Mouse (Mus musculus): ENCODE measurements at regions not wholly inside any gene's neighbourhood (a gene's known extent, or its start where the extent isn't known, plus 50 kb on each side); places are given as distances from the start of the nearest gene placed in this dataset.

DNA sequence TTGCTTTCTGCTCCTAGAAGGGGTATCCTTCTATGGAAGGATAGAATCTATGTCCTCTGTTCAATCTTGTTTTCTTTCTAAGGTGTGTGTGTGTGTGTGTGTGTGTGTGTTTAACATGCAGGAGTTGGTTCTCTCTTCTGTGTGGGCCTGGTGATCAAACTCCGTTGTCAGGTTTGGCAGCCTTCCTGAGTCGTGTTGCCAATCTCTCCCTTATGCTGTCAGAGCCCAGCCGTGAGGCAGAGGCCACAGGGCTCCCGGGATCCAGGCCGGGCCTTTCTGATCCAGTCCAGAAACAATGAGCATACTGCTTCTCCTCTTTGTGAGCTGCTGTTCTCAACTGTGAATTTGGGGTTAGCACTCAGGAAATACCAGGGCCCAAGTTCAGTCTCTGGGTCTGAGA, 55.1 kb upstream of the Polg start:
- Histone ChIP-seq H3K4me1 (ENCODE audit: control insufficient read depth, insufficient read depth, low read length) (peaks cover 2% of the 10 kb centered on the region), H3K9me3 (replicated peaks; ENCODE audit: control insufficient read depth, insufficient read depth, low read length, poor library complexity, severe bottlenecking) (no peaks in the 10 kb centered on the region), H3K9ac (ENCODE audit: low read depth, poor library complexity, severe bottlenecking) (no peak overlapping the region), H3K36me3 (ENCODE audit: control insufficient read depth, insufficient read depth, low read length, poor library complexity, severe bottlenecking) (no peaks in the 10 kb centered on the region), H3K4me3 (ENCODE audit: low read depth, low read length) (no peak overlapping the region), H3K27ac (ENCODE audit: insufficient read depth, low read length) (no peak overlapping the region), H3K27me3 (ENCODE audit: control insufficient read depth, insufficient read depth, low read length, poor library complexity, severe bottlenecking) (no peaks in the 10 kb centered on the region; the same call in 1 of the 2 replicates)
- TF ChIP-seq CTCF (IDR thresholded peaks at IDR 0.05; ENCODE audit: low read depth, low read length) (no peak), EP300 (IDR thresholded peaks at IDR 0.05; ENCODE audit: insufficient read depth, low read depth, low read length) (no peak), POLR2A (IDR thresholded peaks at IDR 0.05; ENCODE audit: insufficient read depth, low read length) (no peak)

DNA sequence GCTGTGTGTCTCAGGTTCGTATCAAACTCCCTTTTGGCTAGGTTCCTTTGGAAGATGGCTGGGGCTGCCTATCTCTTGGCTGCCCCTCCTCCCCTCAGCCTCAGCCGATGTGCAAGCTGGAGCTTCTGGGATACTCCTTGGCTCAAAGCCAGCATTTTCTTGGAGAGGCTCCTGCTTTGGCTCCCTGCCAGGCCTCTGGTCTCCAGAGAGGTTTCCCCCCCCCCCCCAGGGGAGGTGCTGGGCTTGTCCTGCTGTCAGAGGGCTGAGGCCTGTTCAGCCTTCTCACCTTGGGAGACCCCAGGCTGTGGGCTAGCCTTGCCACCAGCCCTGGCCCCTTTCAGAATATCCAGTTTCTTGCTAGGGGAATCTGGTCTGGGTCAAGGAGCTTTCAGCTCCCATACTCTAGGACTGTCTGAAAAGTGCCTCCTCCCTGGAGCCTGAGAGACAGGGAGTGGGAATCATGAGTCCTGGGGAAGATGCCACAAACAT, 54.1 kb upstream of the Polg start:
- Histone ChIP-seq H3K27me3 (ENCODE audit: control insufficient read depth, insufficient read depth, low read length, poor library complexity, severe bottlenecking) (no peaks in the 10 kb centered on the region; the same call in 1 of the 2 replicates), H3K27ac (ENCODE audit: insufficient read depth, low read length) (no peak overlapping the region), H3K4me1 (ENCODE audit: control insufficient read depth, insufficient read depth, low read length) (no peaks in the 10 kb centered on the region), H3K9ac (ENCODE audit: low read depth, poor library complexity, severe bottlenecking) (no peak overlapping the region), H3K9me3 (replicated peaks; ENCODE audit: control insufficient read depth, insufficient read depth, low read length, poor library complexity, severe bottlenecking) (no peaks in the 10 kb centered on the region), H3K4me3 (ENCODE audit: low read depth, low read length) (no peak overlapping the region), H3K36me3 (ENCODE audit: control insufficient read depth, insufficient read depth, low read length, poor library complexity, severe bottlenecking) (no peaks in the 10 kb centered on the region)
- TF ChIP-seq POLR2A (IDR thresholded peaks at IDR 0.05; ENCODE audit: insufficient read depth, low read length) (no peak), CTCF (IDR thresholded peaks at IDR 0.05; ENCODE audit: low read depth, low read length) (no peak), EP300 (IDR thresholded peaks at IDR 0.05; ENCODE audit: insufficient read depth, low read depth, low read length) (no peak)

DNA sequence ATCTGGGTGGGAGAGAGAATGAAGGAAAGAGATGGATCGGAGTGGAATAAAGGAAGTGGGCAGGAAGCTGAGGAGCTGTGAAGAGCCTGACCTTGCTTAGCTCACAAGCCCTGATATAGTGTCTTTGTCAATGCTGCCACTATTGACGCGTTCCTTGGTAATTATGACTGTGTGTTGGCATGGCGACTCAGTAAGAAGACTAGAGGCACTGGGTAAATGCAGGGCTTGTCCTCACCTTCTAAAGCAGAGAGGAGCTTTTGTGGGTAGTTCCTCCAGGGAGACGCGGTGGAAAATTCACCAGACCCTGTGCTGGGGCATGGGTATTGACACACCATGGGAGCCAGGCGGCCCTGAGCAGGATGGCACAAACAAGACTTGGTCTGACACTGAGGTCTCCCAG, 52.8 kb upstream of the Polg start:
- H3K27me3 ChIP-seq (ENCODE audit: control insufficient read depth, insufficient read depth, low read length, poor library complexity, severe bottlenecking) = peaks cover 2% of the 10 kb centered on the region; the same call in 1 of the 2 replicates
- TF ChIP-seq CTCF (IDR thresholded peaks at IDR 0.05; ENCODE audit: low read depth, low read length) (no peak), EP300 (IDR thresholded peaks at IDR 0.05; ENCODE audit: insufficient read depth, low read depth, low read length) (no peak), POLR2A (IDR thresholded peaks at IDR 0.05; ENCODE audit: insufficient read depth, low read length) (no peak)

DNA sequence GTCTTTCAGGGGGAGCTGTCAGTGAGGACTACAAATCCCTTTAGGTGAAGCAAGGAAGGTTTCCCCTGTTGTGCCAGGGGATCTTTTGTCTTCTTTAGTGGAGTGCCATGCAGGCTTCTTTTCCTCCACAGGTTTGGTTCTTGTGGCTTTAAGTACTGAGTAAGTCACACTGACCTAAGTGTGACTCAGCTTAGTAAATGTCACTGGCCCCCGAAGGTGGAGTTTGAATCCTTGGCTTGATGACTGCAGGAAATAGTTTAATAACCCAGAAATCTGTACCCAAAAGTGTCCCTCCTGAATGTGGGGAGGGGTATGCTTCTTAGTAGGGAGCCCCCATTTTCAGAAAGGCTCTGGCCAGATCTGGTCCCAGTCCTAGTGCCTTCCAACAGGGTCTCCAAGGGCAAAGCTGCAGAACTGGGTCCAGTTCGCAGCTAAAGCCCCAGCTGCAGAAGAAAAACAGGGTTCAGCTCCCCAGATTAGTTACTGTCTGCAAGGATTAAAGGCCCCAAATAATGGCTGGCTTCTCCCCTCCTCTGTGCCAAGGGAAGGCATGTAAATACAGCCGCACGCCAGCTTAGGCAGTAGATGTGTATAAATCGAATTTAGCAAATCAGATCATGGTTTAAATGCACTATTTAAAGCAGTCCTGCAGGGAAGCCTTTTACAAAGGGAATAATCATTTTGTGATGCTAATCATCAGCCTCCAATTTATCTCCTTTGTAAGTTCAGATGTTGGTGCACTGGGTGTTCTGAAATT, 51.6 kb upstream of the Polg start:
- Histone ChIP-seq H3K36me3 (ENCODE audit: control insufficient read depth, insufficient read depth, low read length, poor library complexity, severe bottlenecking) (no peaks in the 10 kb centered on the region), H3K4me1 (ENCODE audit: control insufficient read depth, insufficient read depth, low read length) (no peaks in the 10 kb centered on the region), H3K27me3 (ENCODE audit: control insufficient read depth, insufficient read depth, low read length, poor library complexity, severe bottlenecking) (peaks cover 2% of the 10 kb centered on the region; the same call in 1 of the 2 replicates), H3K9me3 (replicated peaks; ENCODE audit: control insufficient read depth, insufficient read depth, low read length, poor library complexity, severe bottlenecking) (no peaks in the 10 kb centered on the region), H3K27ac (ENCODE audit: insufficient read depth, low read length) (no peak overlapping the region), H3K9ac (ENCODE audit: low read depth, poor library complexity, severe bottlenecking) (no peak overlapping the region), H3K4me3 (ENCODE audit: low read depth, low read length) (no peak overlapping the region)
- TF ChIP-seq CTCF (IDR thresholded peaks at IDR 0.05; ENCODE audit: low read depth, low read length) = no peak
- no peak for TF ChIP-seq POLR2A (IDR thresholded peaks at IDR 0.05; ENCODE audit: insufficient read depth, low read length)
- no peak for TF ChIP-seq EP300 (IDR thresholded peaks at IDR 0.05; ENCODE audit: insufficient read depth, low read depth, low read length)

More for the DNA sequence above, 52.8 kb upstream of the Polg start:
- Histone ChIP-seq H3K36me3 (ENCODE audit: control insufficient read depth, insufficient read depth, low read length, poor library complexity, severe bottlenecking) (no peaks in the 10 kb centered on the region), H3K27ac (ENCODE audit: insufficient read depth, low read length) (no peak overlapping the region), H3K4me3 (ENCODE audit: low read depth, low read length) (no peak overlapping the region), H3K9ac (ENCODE audit: low read depth, poor library complexity, severe bottlenecking) (no peak overlapping the region), H3K4me1 (ENCODE audit: control insufficient read depth, insufficient read depth, low read length) (no peaks in the 10 kb centered on the region), H3K9me3 (replicated peaks; ENCODE audit: control insufficient read depth, insufficient read depth, low read length, poor library complexity, severe bottlenecking) (no peaks in the 10 kb centered on the region)

DNA sequence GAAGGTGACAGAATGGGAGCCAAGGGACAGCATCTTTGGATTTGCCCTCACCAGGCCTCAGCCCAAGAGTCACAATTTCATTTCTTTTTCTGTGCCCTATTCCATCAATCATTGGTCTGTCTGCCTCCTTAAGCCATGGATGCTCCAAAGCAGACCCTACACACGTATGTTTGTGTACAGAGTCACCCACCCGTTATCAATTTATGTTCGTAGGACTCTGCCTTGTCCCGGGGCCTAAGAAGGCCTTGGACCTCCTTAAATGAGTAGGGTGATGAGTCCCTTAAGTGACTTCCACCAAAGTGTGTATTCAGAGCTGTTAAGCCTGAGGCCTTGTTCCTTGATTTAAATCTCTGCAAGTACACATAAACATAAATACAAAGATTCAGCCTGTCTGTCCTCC, 50.1 kb upstream of the Polg start:
- no peak overlapping the region for H3K9ac ChIP-seq (ENCODE audit: low read depth, poor library complexity, severe bottlenecking)
- TF ChIP-seq CTCF (IDR thresholded peaks at IDR 0.05; ENCODE audit: low read depth, low read length) = no peak
- no peak for TF ChIP-seq POLR2A (IDR thresholded peaks at IDR 0.05; ENCODE audit: insufficient read depth, low read length)
- TF ChIP-seq EP300 (IDR thresholded peaks at IDR 0.05; ENCODE audit: insufficient read depth, low read depth, low read length) = no peak
- no peak overlapping the region for H3K4me3 ChIP-seq (ENCODE audit: low read depth, low read length)
- H3K9me3 ChIP-seq (replicated peaks; ENCODE audit: control insufficient read depth, insufficient read depth, low read length, poor library complexity, severe bottlenecking) = no peaks in the 10 kb centered on the region
- peaks cover 2% of the 10 kb centered on the region; the same call in 1 of the 2 replicates for H3K27me3 ChIP-seq (ENCODE audit: control insufficient read depth, insufficient read depth, low read length, poor library complexity, severe bottlenecking)
- H3K4me1 ChIP-seq (ENCODE audit: control insufficient read depth, insufficient read depth, low read length) = no peaks in the 10 kb centered on the region
- no peaks in the 10 kb centered on the region for H3K36me3 ChIP-seq (ENCODE audit: control insufficient read depth, insufficient read depth, low read length, poor library complexity, severe bottlenecking)
- no peak overlapping the region for H3K27ac ChIP-seq (ENCODE audit: insufficient read depth, low read length)

Measured in ES-Bruce4 (cell line).